Mouse (Mus musculus) embryonic facial prominence, embryonic 14.5 days (tissue): ENCODE measurements around the gene Dusp21. TPM values are rescaled to one million over a fixed set of nuclear protein-coding genes. Genes with fewer than 3 reads are reported as not detected.
A peak's percentile ranks its signal among the peaks of the same experiment; 100 is the strongest.

ENCODE experiments used
- ATAC-seq: fragments of 200-750 bp; cut with Nextera tagmentation; 2 replicates; pipeline ENCODE4 v1.8.0; 2017; ENCODE audit warnings: low read depth, moderate number of reproducible peaks, moderate TSS enrichment
- DNase-seq: peaks from one replicate; pipeline ENCODE4 v3.0.0-alpha.2; 2015; ENCODE audit warnings: low spot score
- H3K27ac ChIP-seq: fragments of 300-500 bp; sonication (generic); replicated peaks from 2 replicates; pipeline ENCODE4 v1.5.1; 2014; ENCODE audit warnings: low read depth, mild to moderate bottlenecking, low read length, moderate library complexity
- H3K27me3 ChIP-seq: fragments of 300-500 bp; sonication (generic); replicated peaks from 2 replicates; pipeline ENCODE4 v1.6.1; 2014; ENCODE audit warnings: low read length; ENCODE audit not compliant: control insufficient read depth, insufficient read depth
- H3K36me3 ChIP-seq: fragments of 300-500 bp; sonication (generic); 2 replicates; pipeline ENCODE4 v1.6.1; 2014; ENCODE audit warnings: low read length, mixed read lengths; ENCODE audit not compliant: control insufficient read depth, insufficient read depth
- H3K4me1 ChIP-seq: fragments of 300-500 bp; sonication (generic); 2 replicates; pipeline ENCODE4 v1.6.1; 2014; ENCODE audit warnings: antibody characterized with exemption, low read length; ENCODE audit not compliant: control insufficient read depth, insufficient read depth
- H3K4me2 ChIP-seq: fragments of 300-500 bp; sonication (generic); 2 replicates; pipeline ENCODE4 v1.6.1; 2014; ENCODE audit warnings: low read depth, mild to moderate bottlenecking, low read length, moderate library complexity, mixed read lengths
- H3K4me3 ChIP-seq: fragments of 300-500 bp; sonication (generic); 2 replicates; pipeline ENCODE4 v1.5.1; 2014; ENCODE audit warnings: low read depth, mild to moderate bottlenecking, low read length
- H3K9ac ChIP-seq: fragments of 300-500 bp; sonication (generic); 2 replicates; pipeline ENCODE4 v1.6.1; 2014; ENCODE audit warnings: low read depth, mild to moderate bottlenecking, low read length, moderate library complexity, mixed read lengths
- H3K9me3 ChIP-seq: fragments of 300-500 bp; sonication (generic); 2 replicates; pipeline ENCODE4 v1.6.1; 2016; ENCODE audit warnings: low read length; ENCODE audit not compliant: control insufficient read depth
- WGBS: fragments of 180-500 bp; shearing (Covaris S2); extraction: QIAGEN DNeasy Blood & Tissue Kit; methylation state at CpG from one replicate; pipeline ENCODE4 v1.1.7; 2014; 5-methylcytosine and 5-hydroxymethylcytosine counted together
- polyA plus RNA-seq: library from polyadenylated mRNA; unstranded; fragments of >200 nt; fragmentation: Nextera tagmentation; extraction: Ambion mirVana; gene quantifications from 2 replicates; pipeline ENCODE4 v1.2.1, GENCODE M21; 2014

Gene Dusp21
- polyA plus RNA-seq, result not detected in 2 replicates

DNA sequence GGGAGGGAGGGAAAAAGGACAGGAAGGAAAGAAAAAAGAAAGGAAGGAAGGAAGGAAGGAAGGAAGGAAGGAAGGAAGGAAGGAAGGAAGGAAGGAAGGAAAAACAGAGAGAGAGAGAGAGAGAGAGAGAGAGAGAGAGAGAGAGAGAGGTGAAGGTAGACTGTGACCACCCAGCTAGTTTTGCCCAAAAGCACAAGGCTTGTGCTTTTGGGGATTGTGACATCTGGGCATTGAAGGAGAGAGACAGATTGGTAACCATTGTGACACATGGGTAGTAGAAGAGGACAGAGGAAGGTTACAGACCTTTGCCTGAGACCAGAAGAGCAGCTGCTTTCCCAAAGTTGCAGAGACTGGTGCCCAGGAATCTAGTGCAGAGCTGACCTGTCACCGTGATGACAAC, at the start of gene Dusp21:
Gene Dusp21 (plus strand): TSS at position 301 of the 400 bp plus-strand sequence.
- Histone ChIP-seq H3K27me3 (no peaks in the 10 kb centered on the region), H3K36me3 (no peaks in the 10 kb centered on the region), H3K4me2 (no peak within 1 kb of the TSS), H3K9me3 (no peaks in the 10 kb centered on the region), H3K27ac (no peak within 1 kb of the TSS), H3K4me3 (no peak within 1 kb of the TSS), H3K4me1 (no peaks in the 10 kb centered on the region), H3K9ac (no peak within 1 kb of the TSS)
- no peak for ATAC-seq
- 91% methylated on average over 1 of the region's 1 CpGs for WGBS
- DNase-seq, result no peak

GRCm38 (mm10) chrX:18160734-18161442, 15.2 kb downstream of the Dusp21 start:
- H3K4me3 ChIP-seq, result no peak overlapping the region; the same call in 1 of the 2 replicates
- no peak for ATAC-seq
- H3K27me3 ChIP-seq, result no peaks in the 10 kb centered on the region
- peak overlapping the region; percentile 64 for H3K4me2 ChIP-seq
- no peaks in the 10 kb centered on the region for H3K9me3 ChIP-seq
- no peaks in the 10 kb centered on the region for H3K36me3 ChIP-seq
- WGBS, result 63% methylated on average over 4 of the region's 4 CpGs
- no peak overlapping the region for H3K9ac ChIP-seq
- no peak for DNase-seq
- H3K4me1 ChIP-seq, result no peaks in the 10 kb centered on the region
- H3K27ac ChIP-seq, result no peak overlapping the region

- H3K27me3 ChIP-seq, result no peaks in the 10 kb centered on the region
- ATAC-seq, result peak; percentile 68
- H3K27ac ChIP-seq, result peak overlapping the region; percentile 90
- WGBS, result 0% methylated on average over 9 of the region's 28 CpGs
- no peak for DNase-seq
- no peaks in the 10 kb centered on the region for H3K9me3 ChIP-seq
- no peaks in the 10 kb centered on the region for H3K36me3 ChIP-seq
- peak overlapping the region; percentile 75 for H3K4me3 ChIP-seq
- peak overlapping the region; percentile 83 for H3K9ac ChIP-seq
- H3K4me1 ChIP-seq, result no peaks in the 10 kb centered on the region
- H3K4me2 ChIP-seq, result peak overlapping the region; percentile 64
These were observed 16.1 kb downstream of the Dusp21 start for GRCm38 (mm10) chrX:18161796-18162191.

- 0% methylated on average over 23 of the region's 50 CpGs for WGBS
- H3K4me2 ChIP-seq, result peak within 1 kb of the TSS; percentile 64
- peak within 1 kb of the TSS; percentile 99 for H3K27ac ChIP-seq
- peak; percentile 100 for DNase-seq
- no peaks in the 10 kb centered on the region for H3K9me3 ChIP-seq
- no peaks in the 10 kb centered on the region for H3K4me1 ChIP-seq
- H3K27me3 ChIP-seq, result no peaks in the 10 kb centered on the region
- peak; percentile 99 for ATAC-seq
- no peaks in the 10 kb centered on the region for H3K36me3 ChIP-seq
- peak within 1 kb of the TSS; percentile 96 for H3K9ac ChIP-seq
- peak within 1 kb of the TSS; percentile 75 for H3K4me3 ChIP-seq
These were observed 16.7 kb downstream of the Dusp21 start, which contains the start of gene Kdm6a for GRCm38 (mm10) chrX:18162192-18162857. Gene Kdm6a (plus strand): TSS chrX:18162575.

DNA sequence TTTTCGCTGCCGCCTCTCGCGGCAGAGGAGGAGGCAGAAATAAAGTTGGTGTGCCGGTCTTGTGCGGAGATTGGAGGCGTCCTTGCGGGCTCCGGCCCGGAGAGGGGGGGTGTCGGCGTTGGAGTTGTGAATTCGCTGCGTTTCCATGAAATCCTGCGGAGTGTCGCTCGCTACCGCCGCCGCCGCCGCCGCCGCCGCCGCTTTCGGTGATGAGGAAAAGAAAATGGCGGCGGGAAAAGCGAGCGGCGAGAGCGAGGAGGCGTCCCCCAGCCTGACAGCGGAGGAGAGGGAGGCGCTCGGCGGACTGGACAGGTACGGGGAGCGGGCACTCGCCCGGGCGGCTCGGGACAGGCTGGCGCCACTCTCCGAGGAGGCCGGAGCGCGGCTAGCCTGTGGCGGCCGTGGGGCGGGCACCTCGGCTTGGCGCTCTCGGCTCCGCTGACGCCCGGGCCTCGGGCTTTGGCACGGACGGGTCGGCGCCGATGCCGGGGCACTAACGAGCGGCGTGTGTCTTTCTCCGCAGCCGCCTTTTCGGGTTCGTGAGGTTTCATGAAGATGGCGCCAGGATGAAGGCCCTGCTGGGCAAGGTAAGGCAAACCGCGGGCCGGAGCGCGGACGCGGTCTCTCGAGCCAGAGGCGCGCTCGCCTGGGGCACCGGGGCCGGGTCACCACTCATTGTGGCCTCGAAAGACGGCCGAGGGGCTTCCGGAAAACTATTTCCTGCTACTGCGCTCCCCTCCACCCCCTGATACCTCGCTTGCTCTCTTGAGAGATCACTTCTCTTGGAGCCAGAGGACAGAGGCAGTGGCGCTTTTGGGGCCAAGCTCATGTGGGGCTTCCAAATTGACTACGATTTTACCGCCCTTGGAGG, 17.4 kb downstream of the Dusp21 start:
- WGBS, result 0% methylated on average over 15 of the region's 95 CpGs
- DNase-seq, result peak; percentile 49
- Histone ChIP-seq H3K9ac (peak overlapping the region; percentile 96), H3K9me3 (no peaks in the 10 kb centered on the region), H3K4me2 (peak overlapping the region; percentile 58), H3K4me3 (peak overlapping the region; percentile 75), H3K36me3 (no peaks in the 10 kb centered on the region), H3K4me1 (no peaks in the 10 kb centered on the region), H3K27me3 (no peaks in the 10 kb centered on the region), H3K27ac (peak overlapping the region; percentile 99)
- ATAC-seq, result peak; percentile 12

GRCm38 (mm10) chrX:18163917-18164624, 18.4 kb downstream of the Dusp21 start:
- no peaks in the 10 kb centered on the region for H3K36me3 ChIP-seq
- ATAC-seq, result no peak
- peak overlapping the region; percentile 96 for H3K9ac ChIP-seq
- H3K4me1 ChIP-seq, result no peaks in the 10 kb centered on the region
- peak overlapping the region; percentile 58 for H3K4me2 ChIP-seq
- H3K27ac ChIP-seq, result peak overlapping the region; percentile 99
- no peaks in the 10 kb centered on the region for H3K9me3 ChIP-seq
- 4% methylated on average over 10 of the region's 10 CpGs for WGBS
- peak; percentile 38 for DNase-seq
- no peaks in the 10 kb centered on the region for H3K27me3 ChIP-seq
- H3K4me3 ChIP-seq, result peak overlapping the region; percentile 75

- no peaks in the 10 kb centered on the region for H3K36me3 ChIP-seq
- H3K27ac ChIP-seq, result no peak overlapping the region
- H3K9ac ChIP-seq, result no peak overlapping the region
- ATAC-seq (no peak), DNase-seq (no peak)
- H3K4me2 ChIP-seq, result peak overlapping the region; percentile 58; the same call in 1 of the 2 replicates
- peak overlapping the region; percentile 75 for H3K4me3 ChIP-seq
- 69% methylated on average over 2 of the region's 2 CpGs for WGBS
- H3K9me3 ChIP-seq, result no peaks in the 10 kb centered on the region
- no peaks in the 10 kb centered on the region for H3K27me3 ChIP-seq
- H3K4me1 ChIP-seq, result no peaks in the 10 kb centered on the region
These were observed 19.5 kb downstream of the Dusp21 start for GRCm38 (mm10) chrX:18165121-18165520.

- Histone ChIP-seq H3K9me3 (no peaks in the 10 kb centered on the region), H3K36me3 (no peaks in the 10 kb centered on the region), H3K9ac (no peak overlapping the region), H3K4me1 (no peaks in the 10 kb centered on the region), H3K27ac (no peak overlapping the region), H3K4me2 (no peak overlapping the region), H3K4me3 (no peak overlapping the region), H3K27me3 (no peaks in the 10 kb centered on the region)
- DNase-seq (peak; percentile 6), ATAC-seq (no peak)
- WGBS, result 86% methylated on average over 3 of the region's 3 CpGs
These were observed 21.3 kb downstream of the Dusp21 start for GRCm38 (mm10) chrX:18166961-18167360.
